17 mouse cellular contexts compared by ENCODE assay signal in the genomic region with DNA sequence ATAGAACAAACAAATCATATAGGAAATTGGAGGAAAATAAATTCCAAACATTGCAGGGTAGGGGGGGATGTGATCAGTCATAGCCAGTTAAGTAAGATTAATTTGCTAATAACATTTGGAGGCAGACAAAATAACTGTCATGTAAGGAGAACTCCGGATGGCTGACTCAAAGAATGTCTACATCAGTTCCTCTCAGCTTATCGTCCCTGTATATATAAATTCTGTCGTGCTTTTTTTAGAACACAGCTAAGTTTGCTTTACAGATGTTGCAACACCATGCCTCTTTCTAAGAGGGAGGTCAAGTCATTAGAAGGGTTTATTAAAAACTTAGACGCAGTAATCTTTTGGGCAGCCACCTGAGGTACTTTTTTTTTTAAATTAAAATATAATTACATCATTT.
A peak's percentile ranks its signal among the peaks of the same experiment; 100 is the strongest.
DNase-seq lines count a peak whose midpoint lies in the region; ATAC-seq lines count a peak whose summit lies in the region.
"Had no signal": no experiment of that assay in that cellular context is flagged by ENCODE, and none has a peak within 500 bp of the region (broad histone marks: within the 10 kb centered on the region; RNA-seq: fewer than 3 reads in every experiment).

No protein-coding gene starts in this region.

- H3K9me3 ChIP-seq in heart, embryonic 16.5 days (replicated peaks; ENCODE audit: control insufficient read depth, low read length) = no peaks in the 10 kb centered on the region
- H3K9me3 ChIP-seq in lung, embryonic 16.5 days (ENCODE audit: control insufficient read depth, low read length) = no peaks in the 10 kb centered on the region
- no peaks in the 10 kb centered on the region for H3K9me3 ChIP-seq in forebrain, embryonic 10.5 days
- H3K9me3 ChIP-seq in forebrain, embryonic 12.5 days = no peaks in the 10 kb centered on the region
- H3K9me3 ChIP-seq: hindbrain, embryonic 12.5 days; intestine, embryonic 15.5 days had no signal

- H3K4me2 ChIP-seq in heart, embryonic 16.5 days (ENCODE audit: low read depth, low read length) = peak overlapping the region; percentile 26; the same call in 1 of the 2 replicates
- H3K4me2 ChIP-seq in lung, embryonic 16.5 days (ENCODE audit: low read depth, low read length) = no peak overlapping the region
- H3K4me2 ChIP-seq in forebrain, embryonic 12.5 days = no peak overlapping the region
- H3K4me2 ChIP-seq: hindbrain, embryonic 12.5 days; intestine, embryonic 15.5 days had no signal

- DNase-seq in heart, postnatal 4 days = no peak
- no peak for DNase-seq in lung, postnatal 36 days
- no peak for DNase-seq in forebrain, embryonic 10.5 days (ENCODE audit: extremely low spot score, low spot score)
- DNase-seq: cerebellum, adult 2 months; gastrocnemius, postnatal 10 days; midbrain, embryonic 14.5 days; right cerebral cortex, postnatal 4 days had no signal

- no peak for ATAC-seq in heart, embryonic 16.5 days (replicated peaks; ENCODE audit: extremely low read depth, insufficient read depth, low FRiP score)
- peak; percentile 81 for ATAC-seq in lung, embryonic 16.5 days (ENCODE audit: low read depth)
- ATAC-seq in granulocyte monocyte progenitor cell, adult 5-6 weeks (replicated peaks; ENCODE audit: poor library complexity, severe bottlenecking) = peak; percentile 71
- ATAC-seq in megakaryocyte progenitor cell, adult 5-6 weeks (replicated peaks; ENCODE audit: poor library complexity) = peak; percentile 47
- ATAC-seq in forebrain, embryonic 12.5 days (ENCODE audit: low FRiP score) = no peak
- ATAC-seq: forebrain, embryonic 16.5 days; intestine, embryonic 15.5 days had no signal

- no peak overlapping the region for H3K4me3 ChIP-seq in heart, embryonic 16.5 days (ENCODE audit: low read length)
- no peak overlapping the region for H3K4me3 ChIP-seq in lung, embryonic 16.5 days (ENCODE audit: low read length)
- H3K4me3 ChIP-seq in forebrain, embryonic 10.5 days = no peak overlapping the region
- no peak overlapping the region for H3K4me3 ChIP-seq in forebrain, embryonic 12.5 days (replicated peaks)
- H3K4me3 ChIP-seq: hindbrain, embryonic 12.5 days; intestine, embryonic 15.5 days; layer of hippocampus, adult 2 months; left cerebral cortex, adult 2 months had no signal

- no peaks in the 10 kb centered on the region for H3K36me3 ChIP-seq in heart, embryonic 16.5 days (ENCODE audit: control insufficient read depth, insufficient read depth)
- no peaks in the 10 kb centered on the region for H3K36me3 ChIP-seq in lung, embryonic 16.5 days (ENCODE audit: control insufficient read depth, insufficient read depth, low read length)
- no peaks in the 10 kb centered on the region for H3K36me3 ChIP-seq in forebrain, embryonic 10.5 days (replicated peaks)
- H3K36me3 ChIP-seq in forebrain, embryonic 12.5 days (replicated peaks) = no peaks in the 10 kb centered on the region
- H3K36me3 ChIP-seq: hindbrain, embryonic 12.5 days; intestine, embryonic 15.5 days had no signal

- H3K4me1 ChIP-seq in heart, embryonic 16.5 days (ENCODE audit: control insufficient read depth, insufficient read depth, low read length) = peaks cover 16% of the 10 kb centered on the region
- H3K4me1 ChIP-seq in lung, embryonic 16.5 days (replicated peaks; ENCODE audit: control insufficient read depth, insufficient read depth, low read length) = peaks cover 19% of the 10 kb centered on the region
- H3K4me1 ChIP-seq in forebrain, embryonic 10.5 days = peaks cover 6% of the 10 kb centered on the region; the same call in 1 of the 2 replicates
- peaks cover 2% of the 10 kb centered on the region; the same call in 1 of the 2 replicates for H3K4me1 ChIP-seq in forebrain, embryonic 12.5 days
- H3K4me1 ChIP-seq: hindbrain, embryonic 12.5 days had no signal

- no peaks in the 10 kb centered on the region for H3K27me3 ChIP-seq in heart, embryonic 16.5 days (ENCODE audit: control insufficient read depth, insufficient read depth, low read length)
- no peaks in the 10 kb centered on the region for H3K27me3 ChIP-seq in lung, embryonic 16.5 days (ENCODE audit: control insufficient read depth, insufficient read depth, low read depth, low read length)
- H3K27me3 ChIP-seq in forebrain, embryonic 10.5 days (ENCODE audit: poor library complexity, severe bottlenecking) = no peaks in the 10 kb centered on the region
- no peaks in the 10 kb centered on the region for H3K27me3 ChIP-seq in forebrain, embryonic 12.5 days
- H3K27me3 ChIP-seq: hindbrain, embryonic 12.5 days; intestine, embryonic 15.5 days had no signal

- H3K27ac ChIP-seq in heart, embryonic 16.5 days (ENCODE audit: low read length) = peak overlapping the region; percentile 69
- peak overlapping the region; percentile 81 for H3K27ac ChIP-seq in lung, embryonic 16.5 days (ENCODE audit: low read length)
- no peak overlapping the region for H3K27ac ChIP-seq in forebrain, embryonic 10.5 days
- no peak overlapping the region for H3K27ac ChIP-seq in forebrain, embryonic 12.5 days
- H3K27ac ChIP-seq: hindbrain, embryonic 12.5 days; intestine, embryonic 15.5 days; layer of hippocampus, adult 2 months; left cerebral cortex, adult 2 months had no signal

- 11% methylated on average over 4 of the region's 4 CpGs for whole genome bisulfite sequencing in heart, embryonic 16.5 days
- 9% methylated on average over 4 of the region's 4 CpGs for WGBS in lung, embryonic 16.5 days
- 87% methylated on average over 4 of the region's 4 CpGs for WGBS in forebrain, embryonic 10.5 days
- 85% methylated on average over 4 of the region's 4 CpGs for WGBS in forebrain, embryonic 12.5 days

- no peak overlapping the region for H3K9ac ChIP-seq in heart, embryonic 16.5 days (ENCODE audit: low read length)
- H3K9ac ChIP-seq in lung, embryonic 16.5 days (ENCODE audit: low read length) = no peak overlapping the region
- no peak overlapping the region for H3K9ac ChIP-seq in forebrain, embryonic 12.5 days
- H3K9ac ChIP-seq: hindbrain, embryonic 12.5 days; intestine, embryonic 15.5 days had no signal

Comparison
In these comparisons a context has a peak if more than half of its experiments do, and no peak if none do; other contexts are left out.
1. ATAC-seq: peak in lung, embryonic 16.5 days (single experiment), granulocyte monocyte progenitor cell, adult 5-6 weeks (single experiment) and megakaryocyte progenitor cell, adult 5-6 weeks (single experiment); none in heart, embryonic 16.5 days (single experiment) and forebrain, embryonic 12.5 days (single experiment).
2. H3K27ac ChIP-seq: peak in heart, embryonic 16.5 days (single experiment) and lung, embryonic 16.5 days (single experiment); none in forebrain, embryonic 10.5 days (single experiment) and forebrain, embryonic 12.5 days (single experiment).